Mouse (Mus musculus): ENCODE results near the gene Fam19a1. TPM values are rescaled to one million over a fixed set of nuclear protein-coding genes. Genes with fewer than 3 reads are reported as not detected.
A peak's percentile ranks its signal among the peaks of the same experiment; 100 is the strongest.

Fam19a1 gene
- polyA plus RNA-seq, 1 experiment from 2014 or later, result 1.7 TPM

DNA sequence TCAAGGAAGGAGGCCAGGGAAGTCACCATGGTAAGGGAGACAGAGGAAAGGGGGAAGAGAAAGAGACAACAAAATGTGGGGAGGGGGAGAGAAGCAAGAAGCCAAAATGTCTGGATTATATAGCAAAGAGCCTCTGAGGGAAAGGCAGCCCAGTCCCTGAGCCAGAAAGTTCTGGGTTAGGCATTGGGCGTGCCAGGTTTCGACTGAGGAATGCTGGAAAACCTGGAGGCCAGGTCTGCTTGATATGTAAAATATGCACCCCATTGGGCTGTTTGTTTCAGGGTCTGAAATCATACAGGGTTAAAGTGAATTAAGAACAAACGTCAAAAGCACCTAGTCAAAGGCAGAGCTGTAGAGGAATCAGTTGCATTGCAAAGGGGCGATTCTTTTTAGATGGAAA, 346.1 kb downstream of the Fam19a1 start:
- Histone ChIP-seq H3K4me3 (ENCODE audit: low read depth, low read length) (no peak overlapping the region), H3K4me1 (replicated peaks; ENCODE audit: control insufficient read depth, insufficient read depth, low read length) (no peaks in the 10 kb centered on the region), H3K36me3 (ENCODE audit: control insufficient read depth, insufficient read depth, low read length) (no peaks in the 10 kb centered on the region), H3K27me3 (ENCODE audit: control insufficient read depth, insufficient read depth, low read length) (no peaks in the 10 kb centered on the region), H3K4me2 (replicated peaks; ENCODE audit: low read depth, low read length) (no peak overlapping the region), H3K9me3 (ENCODE audit: control insufficient read depth, low read length) (no peaks in the 10 kb centered on the region), H3K9ac (ENCODE audit: low read depth, low read length) (no peak overlapping the region), H3K27ac (ENCODE audit: low read depth, low read length) (no peak overlapping the region)
- ATAC-seq (ENCODE audit: low FRiP score) (no peak), DNase-seq (ENCODE audit: low spot score) (no peak)
- WGBS, result 72% methylated on average over 4 of the region's 4 CpGs

DNA sequence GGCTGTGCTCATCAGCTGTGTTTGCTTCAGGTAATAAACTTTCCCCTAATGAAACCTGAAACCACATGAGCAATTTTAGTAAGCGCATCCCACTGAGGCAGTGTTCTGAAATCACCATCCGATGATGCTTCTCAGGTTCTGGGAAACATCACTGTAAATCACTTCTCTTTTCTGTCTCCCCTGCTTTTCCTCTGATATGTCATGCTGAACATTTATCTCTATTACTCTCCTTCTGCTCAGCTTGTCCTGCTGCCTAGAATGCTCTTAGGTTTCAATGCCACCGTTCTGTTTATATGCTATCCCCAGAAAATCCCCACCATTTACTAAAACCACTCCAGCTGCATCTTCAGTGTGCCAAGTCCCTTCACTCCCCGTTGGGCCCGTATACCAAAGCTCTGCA, 386.5 kb downstream of the Fam19a1 start:
- no peak for ATAC-seq (ENCODE audit: low FRiP score)
- Histone ChIP-seq H3K9me3 (ENCODE audit: control insufficient read depth, low read length) (no peaks in the 10 kb centered on the region), H3K4me3 (ENCODE audit: low read depth, low read length) (no peak overlapping the region), H3K27me3 (ENCODE audit: control insufficient read depth, insufficient read depth, low read length) (no peaks in the 10 kb centered on the region), H3K4me1 (replicated peaks; ENCODE audit: control insufficient read depth, insufficient read depth, low read length) (no peaks in the 10 kb centered on the region), H3K27ac (ENCODE audit: low read depth, low read length) (no peak overlapping the region), H3K36me3 (ENCODE audit: control insufficient read depth, insufficient read depth, low read length) (no peaks in the 10 kb centered on the region), H3K9ac (ENCODE audit: low read depth, low read length) (no peak overlapping the region), H3K4me2 (replicated peaks; ENCODE audit: low read depth, low read length) (no peak overlapping the region)
- WGBS, result 82% methylated on average over 5 of the region's 5 CpGs
- DNase-seq (ENCODE audit: low spot score), result no peak

DNA sequence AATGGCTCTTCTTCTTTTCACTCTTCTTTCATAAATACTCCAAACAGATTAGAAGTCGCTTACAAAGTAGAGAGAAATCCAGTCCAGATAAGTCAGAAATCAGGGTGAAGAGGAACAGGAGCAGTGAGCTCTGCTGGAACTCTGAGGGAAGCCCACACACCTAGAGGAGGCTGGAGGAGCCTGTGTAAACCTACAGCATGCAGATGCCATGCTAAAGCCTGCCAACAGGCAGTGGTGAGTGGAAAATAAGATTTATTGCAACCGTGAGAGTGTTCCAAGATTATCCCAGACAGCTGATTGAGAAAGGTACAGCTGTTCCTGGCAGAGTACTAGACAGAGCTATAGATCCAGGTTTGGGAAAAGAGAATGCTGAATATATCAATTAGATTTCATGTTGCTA, 428.6 kb downstream of the Fam19a1 start:
- WGBS, result 88% methylated on average over 2 of the region's 2 CpGs
- ATAC-seq (ENCODE audit: low FRiP score) (no peak), DNase-seq (ENCODE audit: low spot score) (no peak)
- H3K27me3 ChIP-seq (ENCODE audit: control insufficient read depth, insufficient read depth, low read length), result no peaks in the 10 kb centered on the region
- H3K9me3 ChIP-seq (ENCODE audit: control insufficient read depth, low read length), result no peaks in the 10 kb centered on the region
- no peaks in the 10 kb centered on the region for H3K4me1 ChIP-seq (replicated peaks; ENCODE audit: control insufficient read depth, insufficient read depth, low read length)
- no peak overlapping the region for H3K4me3 ChIP-seq (ENCODE audit: low read depth, low read length)
- no peak overlapping the region for H3K4me2 ChIP-seq (replicated peaks; ENCODE audit: low read depth, low read length)
- H3K36me3 ChIP-seq (ENCODE audit: control insufficient read depth, insufficient read depth, low read length), result no peaks in the 10 kb centered on the region
- no peak overlapping the region for H3K27ac ChIP-seq (ENCODE audit: low read depth, low read length)
- H3K9ac ChIP-seq (ENCODE audit: low read depth, low read length), result no peak overlapping the region

DNA sequence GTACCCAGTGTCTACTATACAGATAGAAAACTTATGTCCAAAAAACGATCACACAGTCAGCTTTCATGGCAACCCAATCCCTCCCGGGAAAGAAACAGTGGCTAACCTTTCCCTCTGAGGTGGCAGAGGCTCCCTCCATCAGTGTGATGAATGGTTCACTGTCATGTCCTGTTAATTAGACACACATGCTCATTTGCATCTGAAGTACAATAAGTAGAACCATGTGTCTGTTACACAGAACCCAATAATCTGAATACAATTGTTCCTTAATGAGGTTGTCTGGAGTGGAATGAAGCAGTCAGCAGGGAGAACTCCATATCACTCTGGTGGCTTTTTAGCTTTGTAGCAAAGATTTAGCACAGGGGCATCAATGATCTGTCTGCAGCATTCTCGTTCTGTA, 431.9 kb downstream of the Fam19a1 start:
- Histone ChIP-seq H3K9me3 (ENCODE audit: control insufficient read depth, low read length) (no peaks in the 10 kb centered on the region), H3K4me3 (ENCODE audit: low read depth, low read length) (no peak overlapping the region), H3K27me3 (ENCODE audit: control insufficient read depth, insufficient read depth, low read length) (no peaks in the 10 kb centered on the region), H3K36me3 (ENCODE audit: control insufficient read depth, insufficient read depth, low read length) (no peaks in the 10 kb centered on the region), H3K4me1 (replicated peaks; ENCODE audit: control insufficient read depth, insufficient read depth, low read length) (no peaks in the 10 kb centered on the region), H3K27ac (ENCODE audit: low read depth, low read length) (no peak overlapping the region), H3K4me2 (replicated peaks; ENCODE audit: low read depth, low read length) (no peak overlapping the region), H3K9ac (ENCODE audit: low read depth, low read length) (no peak overlapping the region)
- WGBS, result 22% methylated on average over 3 of the region's 3 CpGs
- ATAC-seq (ENCODE audit: low FRiP score) (peak; percentile 87), DNase-seq (ENCODE audit: low spot score) (peak; percentile 14)

DNA sequence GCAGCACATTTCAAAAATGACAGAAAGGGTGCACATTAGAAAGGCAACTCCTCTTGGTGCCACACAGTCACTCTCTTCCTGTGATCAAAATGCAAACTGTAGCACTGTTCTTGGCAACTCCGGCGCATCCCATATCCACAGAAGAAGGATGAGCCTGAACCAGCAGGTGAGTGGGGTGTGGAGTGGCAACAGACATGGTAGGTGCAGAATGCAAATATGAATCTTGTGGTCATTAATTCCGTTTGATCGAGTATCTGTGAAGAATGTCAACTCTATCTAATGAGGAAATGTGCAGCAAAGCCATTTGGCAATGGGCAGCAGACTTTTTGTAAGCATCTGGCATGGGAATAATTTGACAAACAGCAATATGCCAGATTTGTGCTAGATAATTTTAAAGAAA, 437.5 kb downstream of the Fam19a1 start:
- Histone ChIP-seq H3K27ac (ENCODE audit: low read depth, low read length) (no peak overlapping the region), H3K4me1 (replicated peaks; ENCODE audit: control insufficient read depth, insufficient read depth, low read length) (no peaks in the 10 kb centered on the region), H3K36me3 (ENCODE audit: control insufficient read depth, insufficient read depth, low read length) (no peaks in the 10 kb centered on the region), H3K4me3 (ENCODE audit: low read depth, low read length) (no peak overlapping the region), H3K9ac (ENCODE audit: low read depth, low read length) (no peak overlapping the region), H3K27me3 (ENCODE audit: control insufficient read depth, insufficient read depth, low read length) (no peaks in the 10 kb centered on the region), H3K4me2 (replicated peaks; ENCODE audit: low read depth, low read length) (no peak overlapping the region), H3K9me3 (ENCODE audit: control insufficient read depth, low read length) (no peaks in the 10 kb centered on the region)
- ATAC-seq (ENCODE audit: low FRiP score) (no peak), DNase-seq (ENCODE audit: low spot score) (no peak)
- 96% methylated on average over 4 of the region's 4 CpGs for whole genome bisulfite sequencing

DNA sequence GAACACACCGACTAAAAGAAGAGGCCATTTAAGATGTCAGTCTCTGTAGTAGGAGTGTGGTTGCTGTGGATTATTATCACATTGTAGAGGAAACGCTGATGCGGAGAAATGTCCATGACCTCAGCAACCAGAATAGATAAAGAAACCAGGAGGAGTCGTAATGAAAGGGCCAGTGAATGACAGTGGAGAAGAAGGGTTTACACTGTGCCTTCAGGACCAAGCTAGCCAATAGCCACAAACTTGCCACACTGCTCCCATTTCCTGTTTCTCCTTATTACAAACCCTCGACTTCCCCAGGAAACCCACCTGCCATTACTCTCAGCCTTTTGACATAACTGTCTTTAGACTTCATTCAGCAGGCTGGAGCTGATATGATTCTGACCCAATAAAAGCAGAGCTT, 465.7 kb downstream of the Fam19a1 start:
- no peak for DNase-seq (ENCODE audit: low spot score)
- Histone ChIP-seq H3K4me1 (replicated peaks; ENCODE audit: control insufficient read depth, insufficient read depth, low read length) (no peaks in the 10 kb centered on the region), H3K27ac (ENCODE audit: low read depth, low read length) (no peak overlapping the region), H3K9me3 (ENCODE audit: control insufficient read depth, low read length) (no peaks in the 10 kb centered on the region), H3K4me3 (ENCODE audit: low read depth, low read length) (no peak overlapping the region), H3K36me3 (ENCODE audit: control insufficient read depth, insufficient read depth, low read length) (no peaks in the 10 kb centered on the region), H3K9ac (ENCODE audit: low read depth, low read length) (no peak overlapping the region), H3K27me3 (ENCODE audit: control insufficient read depth, insufficient read depth, low read length) (no peaks in the 10 kb centered on the region), H3K4me2 (replicated peaks; ENCODE audit: low read depth, low read length) (no peak overlapping the region)
- ATAC-seq (ENCODE audit: low FRiP score), result no peak
- 82% methylated on average over 5 of the region's 5 CpGs for WGBS

DNA sequence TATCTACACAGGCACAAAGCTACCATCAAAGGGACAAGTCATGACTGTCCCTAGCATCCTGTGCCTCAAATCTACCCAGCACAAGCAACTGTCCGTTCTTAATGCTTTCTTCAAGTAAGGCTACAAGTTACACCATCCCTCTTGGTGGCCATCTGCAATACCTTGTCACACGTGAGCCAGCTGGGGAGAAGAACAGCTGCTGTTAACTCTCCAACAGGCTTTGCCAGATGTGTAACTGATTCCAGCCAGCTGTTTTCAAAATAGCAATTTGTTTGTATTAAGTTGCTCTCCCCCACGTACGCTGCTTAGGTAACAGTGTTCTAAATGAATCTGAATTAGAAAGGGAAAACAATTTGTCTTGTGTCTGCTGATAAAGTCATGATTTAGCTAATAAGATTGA, 467.8 kb downstream of the Fam19a1 start:
- Histone ChIP-seq H3K36me3 (ENCODE audit: control insufficient read depth, insufficient read depth, low read length) (no peaks in the 10 kb centered on the region), H3K27me3 (ENCODE audit: control insufficient read depth, insufficient read depth, low read length) (no peaks in the 10 kb centered on the region), H3K27ac (ENCODE audit: low read depth, low read length) (no peak overlapping the region), H3K4me1 (replicated peaks; ENCODE audit: control insufficient read depth, insufficient read depth, low read length) (no peaks in the 10 kb centered on the region), H3K9ac (ENCODE audit: low read depth, low read length) (no peak overlapping the region), H3K4me3 (ENCODE audit: low read depth, low read length) (no peak overlapping the region), H3K4me2 (replicated peaks; ENCODE audit: low read depth, low read length) (no peak overlapping the region), H3K9me3 (ENCODE audit: control insufficient read depth, low read length) (no peaks in the 10 kb centered on the region)
- no peak for DNase-seq (ENCODE audit: low spot score)
- no peak for ATAC-seq (ENCODE audit: low FRiP score)
- 69% methylated on average over 4 of the region's 4 CpGs for WGBS

DNA sequence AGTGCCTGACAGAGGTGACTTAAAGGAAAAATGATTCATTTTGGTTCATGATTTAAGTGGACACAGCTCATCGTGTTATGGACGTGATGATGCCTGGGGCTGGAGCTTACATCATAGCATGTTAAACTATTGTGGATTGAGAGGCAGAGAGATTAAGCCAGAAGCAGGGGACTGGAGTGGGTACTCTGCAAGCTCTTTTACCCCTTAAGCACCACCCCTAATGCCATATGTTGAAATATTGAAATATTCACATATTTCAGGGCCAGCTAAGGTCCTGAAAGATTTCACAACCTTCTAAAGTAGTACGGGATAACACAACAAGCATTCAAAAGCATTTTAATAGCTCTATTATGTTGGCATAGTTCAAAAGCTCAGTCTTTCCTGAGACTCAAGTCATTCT, 468.2 kb downstream of the Fam19a1 start:
- Histone ChIP-seq H3K9ac (ENCODE audit: low read depth, low read length) (no peak overlapping the region), H3K4me3 (ENCODE audit: low read depth, low read length) (no peak overlapping the region), H3K36me3 (ENCODE audit: control insufficient read depth, insufficient read depth, low read length) (no peaks in the 10 kb centered on the region), H3K4me1 (replicated peaks; ENCODE audit: control insufficient read depth, insufficient read depth, low read length) (no peaks in the 10 kb centered on the region), H3K9me3 (ENCODE audit: control insufficient read depth, low read length) (no peaks in the 10 kb centered on the region), H3K4me2 (replicated peaks; ENCODE audit: low read depth, low read length) (no peak overlapping the region), H3K27ac (ENCODE audit: low read depth, low read length) (no peak overlapping the region), H3K27me3 (ENCODE audit: control insufficient read depth, insufficient read depth, low read length) (no peaks in the 10 kb centered on the region)
- WGBS, result 77% methylated on average over 3 of the region's 3 CpGs
- no peak for ATAC-seq (ENCODE audit: low FRiP score)
- DNase-seq (ENCODE audit: low spot score), result no peak

DNA sequence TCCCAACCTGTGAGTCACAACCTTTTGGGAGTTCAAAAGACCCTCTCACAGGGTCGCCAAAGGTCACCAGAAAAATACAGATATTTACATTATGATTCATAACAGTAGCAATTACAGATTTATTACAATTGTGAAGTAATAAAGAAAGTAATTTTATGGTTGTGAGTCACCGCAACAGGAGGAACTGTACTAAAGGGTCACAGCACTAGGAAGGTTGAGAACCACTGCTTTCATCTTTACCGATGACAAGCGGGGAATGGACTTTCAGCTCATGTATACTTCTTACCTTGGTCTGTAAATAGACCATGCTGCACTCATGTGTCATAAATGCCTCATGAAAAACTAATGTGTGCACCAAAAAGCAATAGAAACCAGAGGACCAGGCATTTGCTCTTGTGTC, 474.5 kb downstream of the Fam19a1 start:
- no peaks in the 10 kb centered on the region for H3K36me3 ChIP-seq (ENCODE audit: control insufficient read depth, insufficient read depth, low read length)
- ATAC-seq (ENCODE audit: low FRiP score) (no peak), DNase-seq (ENCODE audit: low spot score) (no peak)
- 95% methylated on average over 4 of the region's 4 CpGs for WGBS
- no peaks in the 10 kb centered on the region for H3K27me3 ChIP-seq (ENCODE audit: control insufficient read depth, insufficient read depth, low read length)
- H3K4me3 ChIP-seq (ENCODE audit: low read depth, low read length), result no peak overlapping the region
- H3K27ac ChIP-seq (ENCODE audit: low read depth, low read length), result no peak overlapping the region
- H3K4me1 ChIP-seq (replicated peaks; ENCODE audit: control insufficient read depth, insufficient read depth, low read length), result no peaks in the 10 kb centered on the region
- H3K4me2 ChIP-seq (replicated peaks; ENCODE audit: low read depth, low read length), result no peak overlapping the region
- H3K9me3 ChIP-seq (ENCODE audit: control insufficient read depth, low read length), result no peaks in the 10 kb centered on the region
- H3K9ac ChIP-seq (ENCODE audit: low read depth, low read length), result no peak overlapping the region

Data from hindbrain, embryonic 11.5 days (tissue).